Mouse (Mus musculus) hindbrain, embryonic 11.5 days (tissue): Measurements from ENCODE around the gene Nrg4. TPM values are rescaled to one million over a fixed set of nuclear protein-coding genes. Genes with fewer than 3 reads are reported as not detected.

Source experiments
- ATAC-seq: fragments of 200-750 bp; cut with Nextera tagmentation; 2 replicates; pipeline ENCODE4 v1.8.0; 2017; ENCODE audit warnings: mild to moderate bottlenecking, moderate TSS enrichment, moderate library complexity; ENCODE audit not compliant: low FRiP score
- DNase-seq: peaks from one replicate; pipeline ENCODE4 v3.0.0-alpha.2; 2015; ENCODE audit warnings: low spot score
- H3K27ac ChIP-seq: fragments of 300-500 bp; sonication (generic); 2 replicates; pipeline ENCODE4 v1.5.1; 2014; ENCODE audit warnings: mild to moderate bottlenecking, low read depth, low read length
- H3K27me3 ChIP-seq: fragments of 300-500 bp; sonication (generic); 2 replicates; pipeline ENCODE4 v1.6.1; 2014; ENCODE audit warnings: mild to moderate bottlenecking, low read length, moderate library complexity, mixed read lengths; ENCODE audit not compliant: control insufficient read depth, insufficient read depth
- H3K36me3 ChIP-seq: fragments of 300-500 bp; sonication (generic); 2 replicates; pipeline ENCODE4 v1.6.1; 2014; ENCODE audit warnings: mild to moderate bottlenecking, low read length, moderate library complexity, mixed read lengths; ENCODE audit not compliant: control insufficient read depth, insufficient read depth
- H3K4me1 ChIP-seq: fragments of 300-500 bp; sonication (generic); replicated peaks from 2 replicates; pipeline ENCODE4 v1.6.1; 2014; ENCODE audit warnings: low read length, mixed read lengths; ENCODE audit not compliant: control insufficient read depth, insufficient read depth
- H3K4me2 ChIP-seq: fragments of 300-500 bp; sonication (generic); replicated peaks from 2 replicates; pipeline ENCODE4 v1.6.1; 2014; ENCODE audit warnings: mild to moderate bottlenecking, low read depth, low read length
- H3K4me3 ChIP-seq: fragments of 300-500 bp; sonication (generic); 2 replicates; pipeline ENCODE4 v1.5.1; 2014; ENCODE audit warnings: low read depth, low read length
- H3K9ac ChIP-seq: fragments of 300-500 bp; sonication (generic); 2 replicates; pipeline ENCODE4 v1.6.1; 2014; ENCODE audit warnings: low read depth, low read length
- H3K9me3 ChIP-seq: fragments of 300-500 bp; sonication (generic); 2 replicates; pipeline ENCODE4 v1.6.1; 2016; ENCODE audit warnings: low read length; ENCODE audit not compliant: control insufficient read depth
- WGBS: fragments of 180-500 bp; shearing (Covaris S2); extraction: QIAGEN DNeasy Blood & Tissue Kit; methylation state at CpG from one replicate; pipeline ENCODE4 v1.1.7; 2014; 5-methylcytosine and 5-hydroxymethylcytosine counted together
- polyA plus RNA-seq: library from polyadenylated mRNA; unstranded; fragments of >200 nt; fragmentation: Nextera tagmentation; extraction: Ambion mirVana; gene quantifications from 2 replicates; pipeline ENCODE4 v1.2.1, GENCODE M21; 2014

Gene Nrg4
- polyA plus RNA-seq, 1 experiment from 2014 or later, result 1.8 TPM

- H3K9ac ChIP-seq, result no peak overlapping the region
- H3K27me3 ChIP-seq, result no peaks in the 10 kb centered on the region
- no peak overlapping the region for H3K4me2 ChIP-seq
- H3K36me3 ChIP-seq, result no peaks in the 10 kb centered on the region
- DNase-seq (no peak), ATAC-seq (no peak)
- no peaks in the 10 kb centered on the region for H3K9me3 ChIP-seq
- H3K4me3 ChIP-seq, result no peak overlapping the region
- peaks cover 3% of the 10 kb centered on the region for H3K4me1 ChIP-seq
- no peak overlapping the region for H3K27ac ChIP-seq
- 52% methylated on average over 3 of the region's 3 CpGs for WGBS
Observed at GRCm38 (mm10) chr9:55354686-55355085, 28.0 kb upstream of the Nrg4 start.

- no peak for ATAC-seq
- Histone ChIP-seq H3K9me3 (no peaks in the 10 kb centered on the region), H3K27me3 (no peaks in the 10 kb centered on the region), H3K36me3 (no peaks in the 10 kb centered on the region), H3K27ac (no peak overlapping the region), H3K9ac (no peak overlapping the region), H3K4me2 (no peak overlapping the region), H3K4me3 (no peak overlapping the region), H3K4me1 (no peaks in the 10 kb centered on the region)
- WGBS, result 84% methylated on average over 3 of the region's 3 CpGs
- no peak for DNase-seq
Observed at GRCm38 (mm10) chr9:55348664-55349063, 22.0 kb upstream of the Nrg4 start.

GRCm38 (mm10) chr9:55345332-55345731 lies 18.7 kb upstream of the Nrg4 start:
- H3K9me3 ChIP-seq, result no peaks in the 10 kb centered on the region
- no peak overlapping the region for H3K4me2 ChIP-seq
- WGBS, result 96% methylated on average over 7 of the region's 7 CpGs
- DNase-seq, result no peak
- no peak overlapping the region for H3K4me3 ChIP-seq
- H3K36me3 ChIP-seq, result no peaks in the 10 kb centered on the region
- H3K27me3 ChIP-seq, result no peaks in the 10 kb centered on the region
- H3K9ac ChIP-seq, result no peak overlapping the region
- H3K27ac ChIP-seq, result no peak overlapping the region
- H3K4me1 ChIP-seq, result no peaks in the 10 kb centered on the region
- no peak for ATAC-seq

GRCm38 (mm10) chr9:55344165-55344564 lies 17.5 kb upstream of the Nrg4 start:
- 92% methylated on average over 7 of the region's 7 CpGs for WGBS
- DNase-seq (no peak), ATAC-seq (no peak)
- no peaks in the 10 kb centered on the region for H3K27me3 ChIP-seq
- H3K27ac ChIP-seq, result no peak overlapping the region
- H3K4me1 ChIP-seq, result no peaks in the 10 kb centered on the region
- no peak overlapping the region for H3K9ac ChIP-seq
- H3K4me2 ChIP-seq, result no peak overlapping the region
- no peak overlapping the region for H3K4me3 ChIP-seq
- no peaks in the 10 kb centered on the region for H3K36me3 ChIP-seq
- H3K9me3 ChIP-seq, result no peaks in the 10 kb centered on the region

GRCm38 (mm10) chr9:55332949-55333348 lies 6.3 kb upstream of the Nrg4 start:
- no peak overlapping the region for H3K4me2 ChIP-seq
- H3K27ac ChIP-seq, result no peak overlapping the region
- H3K4me1 ChIP-seq, result no peaks in the 10 kb centered on the region
- H3K4me3 ChIP-seq, result no peak overlapping the region
- peaks cover 2% of the 10 kb centered on the region; the same call in 1 of the 2 replicates for H3K27me3 ChIP-seq
- ATAC-seq (no peak), DNase-seq (peak; percentile 28)
- H3K36me3 ChIP-seq, result no peaks in the 10 kb centered on the region
- no peaks in the 10 kb centered on the region for H3K9me3 ChIP-seq
- H3K9ac ChIP-seq, result no peak overlapping the region
- 36% methylated on average over 7 of the region's 7 CpGs for WGBS

- 48% methylated on average over 5 of the region's 5 CpGs for WGBS
- H3K27ac ChIP-seq, result no peak overlapping the region
- H3K4me1 ChIP-seq, result no peaks in the 10 kb centered on the region
- DNase-seq (no peak), ATAC-seq (no peak)
- H3K4me2 ChIP-seq, result no peak overlapping the region
- H3K4me3 ChIP-seq, result no peak overlapping the region
- peaks cover 4% of the 10 kb centered on the region; the same call in 1 of the 2 replicates for H3K27me3 ChIP-seq
- H3K36me3 ChIP-seq, result no peaks in the 10 kb centered on the region
- no peaks in the 10 kb centered on the region for H3K9me3 ChIP-seq
- no peak overlapping the region for H3K9ac ChIP-seq
Observed at GRCm38 (mm10) chr9:55332476-55332875, 5.8 kb upstream of the Nrg4 start.

GRCm38 (mm10) chr9:55329401-55329800 lies 2.8 kb upstream of the Nrg4 start:
- DNase-seq, result no peak
- H3K9ac ChIP-seq, result no peak overlapping the region
- 78% methylated on average over 6 of the region's 6 CpGs for WGBS
- H3K36me3 ChIP-seq, result no peaks in the 10 kb centered on the region
- no peaks in the 10 kb centered on the region for H3K4me1 ChIP-seq
- no peak overlapping the region for H3K27ac ChIP-seq
- H3K9me3 ChIP-seq, result no peaks in the 10 kb centered on the region
- H3K4me2 ChIP-seq, result no peak overlapping the region
- no peak overlapping the region for H3K4me3 ChIP-seq
- peaks cover 7% of the 10 kb centered on the region; the same call in 1 of the 2 replicates for H3K27me3 ChIP-seq
- no peak for ATAC-seq

GRCm38 (mm10) chr9:55328151-55328918 lies 1.7 kb upstream of the Nrg4 start:
- ATAC-seq (no peak), DNase-seq (peak; percentile 30)
- H3K27me3 ChIP-seq, result peaks cover 7% of the 10 kb centered on the region; the same call in 1 of the 2 replicates
- H3K36me3 ChIP-seq, result no peaks in the 10 kb centered on the region
- H3K4me1 ChIP-seq, result no peaks in the 10 kb centered on the region
- no peak overlapping the region for H3K27ac ChIP-seq
- no peak overlapping the region for H3K9ac ChIP-seq
- WGBS, result 17% methylated on average over 14 of the region's 14 CpGs
- H3K4me3 ChIP-seq, result no peak overlapping the region
- peak overlapping the region; percentile 20; the same call in 1 of the 2 replicates for H3K4me2 ChIP-seq
- H3K9me3 ChIP-seq, result no peaks in the 10 kb centered on the region

- DNase-seq, result no peak
Observed at GRCm38 (mm10) chr9:55327234-55327615, 581 bp upstream of the Nrg4 start.

More at GRCm38 (mm10) chr9:55327234-55327615, 581 bp upstream of the Nrg4 start:
- Histone ChIP-seq H3K4me3 (peak overlapping the region; percentile 65), H3K36me3 (no peaks in the 10 kb centered on the region), H3K9ac (peak overlapping the region; percentile 31), H3K27ac (no peak overlapping the region), H3K27me3 (peaks cover 7% of the 10 kb centered on the region; the same call in 1 of the 2 replicates), H3K4me1 (no peaks in the 10 kb centered on the region), H3K9me3 (no peaks in the 10 kb centered on the region), H3K4me2 (peak overlapping the region; percentile 84)
- ATAC-seq, result peak; percentile 36; the same call in 1 of the 2 replicates
- WGBS, result 1% methylated on average over 13 of the region's 13 CpGs
